Mouse (Mus musculus) retina, postnatal 1 day (tissue): ENCODE data around the gene Psenen.

Source experiments
- DNase-seq: peaks from one replicate; pipeline ENCODE4 v3.0.0-alpha.2; 2012

Psenen gene

DNA sequence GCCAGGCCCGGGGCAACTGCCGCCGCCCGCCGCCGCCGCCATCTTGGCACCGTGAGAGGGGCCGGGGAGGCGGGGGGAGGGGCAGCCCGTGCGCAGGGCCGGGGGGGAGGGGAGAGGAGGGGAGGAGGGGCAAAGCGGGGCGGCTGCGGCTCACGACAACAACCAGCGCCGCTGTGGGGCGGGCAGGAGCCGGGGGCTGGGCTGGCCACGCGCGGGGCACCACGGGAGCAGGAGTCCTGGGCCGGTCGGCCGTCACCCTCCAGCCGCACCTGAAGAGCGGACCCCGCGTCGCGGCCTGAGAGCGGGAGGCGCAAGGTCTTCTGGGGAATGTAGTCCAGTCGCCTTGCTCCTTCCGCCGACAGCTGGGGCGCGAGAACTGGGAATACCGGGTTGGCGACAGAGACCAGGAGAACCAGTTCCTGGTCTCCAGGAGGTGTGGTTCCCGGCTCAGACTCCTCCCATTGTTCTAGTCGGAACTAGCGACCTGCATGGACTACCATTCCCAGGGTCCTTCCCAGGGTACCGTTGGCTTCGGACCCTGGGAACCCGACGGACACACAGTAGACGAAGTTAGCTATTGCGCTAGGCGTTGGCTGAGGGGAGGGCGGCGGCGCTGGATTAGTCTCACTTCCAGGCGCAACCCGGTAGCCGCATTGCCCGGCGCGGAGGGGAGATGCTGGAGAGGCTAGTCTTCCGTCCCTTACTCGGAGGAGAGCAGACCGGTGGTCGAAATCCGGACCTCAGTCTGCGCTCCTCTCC is 25.4 kb upstream of the Psenen start, which contains the start of gene Kmt2b:
Gene Kmt2b, minus strand, starts transcription at position 51 of the 759 bp plus-strand sequence.
- DNase-seq = peak; percentile 98

DNA sequence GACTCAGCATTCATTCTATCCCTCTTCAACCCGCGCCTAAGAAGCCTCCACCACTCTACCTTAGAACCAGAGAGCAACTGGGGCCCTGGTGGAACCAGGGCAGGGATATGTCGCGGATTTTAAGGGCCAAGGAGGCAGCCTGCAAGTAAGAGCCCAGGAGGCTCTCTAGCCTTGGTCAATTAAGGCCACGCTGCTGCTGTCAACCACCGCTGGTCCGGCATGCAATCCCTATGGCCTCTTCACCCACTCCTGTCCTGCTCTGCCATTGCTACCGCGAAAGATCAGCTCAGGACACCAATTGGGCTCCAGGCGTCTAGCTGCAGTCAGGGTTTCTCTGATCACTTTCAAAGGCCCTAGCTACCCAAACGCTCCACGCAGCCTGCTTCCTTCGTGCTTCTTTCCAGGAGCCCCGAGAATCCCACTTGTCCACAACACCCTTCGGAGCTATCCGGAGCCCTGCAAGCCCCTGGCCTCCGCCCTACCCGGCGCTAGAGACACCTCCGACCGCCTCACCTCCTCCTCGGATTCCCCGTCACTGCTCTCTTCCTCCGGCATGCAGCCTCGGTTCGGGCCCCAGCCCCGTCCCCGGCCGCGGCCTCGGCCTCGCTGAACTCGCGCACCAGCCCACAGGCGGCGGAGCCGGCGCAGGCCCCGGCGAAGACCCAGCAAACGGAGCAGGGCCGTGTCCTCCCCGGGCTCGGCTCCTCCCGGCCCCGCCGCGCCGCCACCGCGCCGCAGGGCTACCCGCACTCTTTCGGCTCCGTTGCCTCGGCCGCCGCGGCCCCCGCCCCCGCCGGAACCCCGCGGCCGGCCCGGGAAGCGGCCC is 24.6 kb upstream of the Psenen start:
- DNase-seq = peak; percentile 46

DNA sequence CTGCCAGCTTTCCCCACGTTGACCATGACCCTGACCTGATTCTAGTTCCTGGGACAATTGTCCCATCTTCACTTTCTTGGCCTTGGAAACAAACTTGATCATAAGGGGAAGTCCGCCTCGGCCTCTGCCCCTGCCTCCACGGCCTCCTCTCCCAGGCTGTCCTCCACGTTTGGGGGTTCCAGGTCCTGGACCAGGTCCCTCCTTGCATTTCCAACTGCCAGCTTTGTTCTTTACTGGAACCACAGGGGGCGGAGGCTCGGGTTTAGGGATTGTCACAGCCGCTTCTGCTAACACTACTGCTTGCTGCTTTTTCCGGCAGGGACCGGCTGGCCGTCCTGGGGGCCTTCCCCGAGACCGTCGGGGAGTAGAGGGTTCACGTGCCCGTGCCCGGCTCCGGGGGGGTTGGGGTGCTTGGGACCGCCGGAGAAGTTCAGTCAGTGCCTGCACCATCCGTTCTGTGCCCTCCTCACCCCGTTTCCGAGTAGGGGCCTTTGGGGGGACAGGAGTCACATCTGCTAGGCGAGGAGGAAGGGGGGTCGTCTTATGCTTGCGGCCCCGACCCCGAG is 23.1 kb upstream of the Psenen start:
- DNase-seq = no peak

DNA sequence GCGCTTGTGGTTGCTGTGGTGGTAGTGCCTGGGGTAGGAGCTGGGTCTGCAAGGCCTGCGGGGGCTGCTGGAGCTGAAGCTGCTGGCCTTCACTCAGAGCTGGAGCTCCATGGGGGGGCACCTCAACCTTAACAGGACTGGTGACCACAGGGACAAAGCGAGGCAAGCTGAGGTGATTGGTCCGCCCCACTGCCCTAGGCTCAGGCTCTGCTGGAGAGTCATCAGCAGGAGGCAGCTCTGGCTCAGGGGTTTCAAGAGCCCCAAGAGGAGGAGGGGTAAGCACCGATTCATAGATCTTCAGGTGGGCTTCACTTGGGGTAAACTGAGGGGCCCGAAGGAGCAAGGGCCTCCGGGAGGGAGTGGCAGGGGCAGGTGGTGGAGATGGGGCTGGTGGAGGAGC is 21.7 kb upstream of the Psenen start:
- no peak for DNase-seq

DNA sequence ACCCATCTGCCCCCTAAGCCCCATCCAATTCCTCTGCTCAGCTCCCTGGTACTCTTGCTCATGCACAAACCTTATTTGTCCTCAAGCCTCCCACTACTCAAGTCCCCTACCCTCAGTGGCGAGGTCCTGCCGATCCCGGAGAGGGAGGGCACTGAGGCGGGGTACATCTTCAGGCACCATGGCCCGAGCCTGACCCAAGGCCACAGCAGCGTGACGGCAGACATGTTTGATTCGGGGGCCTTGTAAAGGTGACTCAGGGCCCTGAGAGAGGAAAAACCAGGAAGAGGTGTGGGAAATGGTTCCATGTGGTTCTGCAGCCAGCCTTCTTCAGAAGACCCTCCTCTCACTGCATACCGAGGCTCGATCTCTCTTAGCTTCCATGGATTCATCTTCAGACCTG is 20.9 kb upstream of the Psenen start:
- no peak for DNase-seq

DNA sequence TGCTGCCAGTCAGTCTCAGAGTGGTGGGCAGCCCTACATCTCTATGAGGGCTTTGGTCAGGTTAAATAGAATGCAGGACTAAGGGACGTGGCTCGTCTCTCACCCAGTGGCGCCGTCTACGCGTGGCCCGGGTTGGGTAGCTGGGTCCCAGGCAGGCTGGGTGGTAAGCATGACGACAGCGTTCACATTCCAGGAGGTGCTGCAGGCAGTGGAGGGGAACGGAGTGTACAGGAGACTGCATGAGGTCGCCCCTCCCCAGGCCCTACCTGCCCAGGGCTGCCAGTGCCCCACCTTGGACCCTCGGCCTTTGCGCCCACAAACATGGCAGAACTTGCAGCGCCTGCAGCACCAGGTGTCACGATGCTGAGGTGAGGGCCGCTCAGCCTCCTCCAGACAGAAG is 18.1 kb upstream of the Psenen start:
- no peak for DNase-seq

DNA sequence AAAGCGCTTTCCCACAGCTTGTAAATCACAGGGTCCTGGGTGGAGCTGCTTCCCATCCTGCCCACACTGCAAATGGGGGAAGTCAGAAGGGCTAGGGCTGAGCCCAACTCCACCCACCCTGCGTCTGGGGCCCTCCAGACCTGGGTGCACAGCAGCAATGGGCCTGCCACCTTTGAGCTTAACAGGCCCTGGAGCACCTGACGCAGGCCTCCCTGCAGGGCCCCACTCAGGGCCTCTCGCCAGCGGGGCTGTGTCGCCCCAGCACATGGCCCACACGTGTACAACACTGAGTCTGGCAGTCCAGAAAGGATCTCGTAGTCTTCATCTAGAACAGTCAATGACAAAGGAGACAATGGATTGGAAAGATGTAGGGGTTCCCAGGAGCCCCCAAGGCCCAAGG is 16.5 kb upstream of the Psenen start:
- no peak for DNase-seq

DNA sequence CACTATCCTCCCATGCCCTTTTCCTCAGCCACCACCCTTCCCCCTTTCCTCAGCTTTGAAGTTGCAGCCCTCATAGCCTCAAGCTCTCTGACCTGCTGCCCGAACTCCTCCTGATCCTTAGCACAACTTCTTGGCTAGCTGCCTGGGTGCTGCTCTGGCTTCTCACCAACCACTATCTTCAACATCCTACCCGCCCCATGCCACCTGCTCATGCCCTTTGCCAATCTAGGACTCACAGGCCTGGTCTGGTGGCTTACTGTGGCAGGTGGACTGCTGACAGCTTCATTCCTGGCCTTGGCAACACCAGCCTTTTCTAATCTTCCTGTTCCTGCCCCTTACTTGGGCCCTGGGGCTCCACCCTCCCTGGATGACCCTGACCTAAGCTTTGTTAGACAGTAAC is 9.5 kb upstream of the Psenen start:
- DNase-seq = no peak

DNA sequence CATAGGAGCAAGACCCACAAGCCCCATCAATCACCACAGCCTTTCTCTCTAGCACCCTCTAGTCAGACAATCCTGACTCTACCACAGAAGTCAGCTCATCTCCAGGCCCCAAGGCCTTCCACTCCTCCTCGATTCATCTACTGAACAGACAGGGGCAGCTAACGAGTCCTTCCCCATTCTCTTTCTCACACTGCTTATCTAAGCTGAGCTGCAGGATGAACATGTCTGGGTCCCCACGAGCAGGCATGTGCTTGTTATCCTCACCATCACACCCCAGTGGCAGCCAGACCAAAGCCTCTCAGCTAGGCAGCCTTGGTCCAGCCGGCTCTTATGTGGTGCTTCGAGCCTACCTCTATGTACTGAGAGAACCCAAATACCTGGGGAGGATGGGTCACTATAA is 9.0 kb upstream of the Psenen start:
- DNase-seq = no peak

DNA sequence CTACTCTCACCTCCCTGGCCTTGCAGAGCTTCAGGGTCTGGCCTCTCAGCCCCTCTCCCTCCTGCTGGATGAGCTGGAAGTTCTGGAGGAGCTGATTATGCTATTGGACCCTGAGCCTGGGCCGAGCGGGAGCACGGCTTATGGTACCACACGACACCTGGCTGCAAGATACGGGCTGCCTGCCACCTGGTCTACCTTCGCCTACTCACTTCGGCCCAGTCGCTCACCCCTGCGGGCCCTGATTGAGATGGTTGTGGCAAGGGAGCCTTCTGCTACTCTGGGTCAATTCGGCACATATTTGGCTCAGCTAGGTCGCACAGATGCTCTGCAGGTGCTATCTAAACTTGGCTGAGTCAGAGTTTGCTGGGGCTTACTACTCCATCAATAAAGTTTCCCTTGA is 4.1 kb upstream of the Psenen start:
- DNase-seq = no peak

DNA sequence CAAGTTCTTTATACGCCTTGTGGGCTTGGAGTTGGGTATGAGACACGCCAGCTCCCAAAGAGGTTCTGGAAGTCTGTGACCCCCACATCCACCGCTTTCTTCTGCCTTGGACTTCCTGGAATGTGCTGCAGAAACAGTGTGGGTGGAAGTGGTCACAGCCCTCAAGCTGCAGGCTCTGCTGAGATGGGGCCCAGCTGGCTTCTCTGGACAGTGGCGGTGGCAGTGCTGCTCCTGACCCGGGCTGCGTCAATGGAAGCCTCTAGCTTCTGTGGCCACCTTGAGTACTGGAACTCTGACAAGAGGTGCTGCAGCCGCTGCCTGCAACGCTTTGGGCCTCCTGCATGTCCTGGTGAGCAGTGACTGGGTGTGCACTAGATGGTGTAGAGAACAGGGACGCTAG is 2.6 kb upstream of the Psenen start:
- no peak for DNase-seq

DNA sequence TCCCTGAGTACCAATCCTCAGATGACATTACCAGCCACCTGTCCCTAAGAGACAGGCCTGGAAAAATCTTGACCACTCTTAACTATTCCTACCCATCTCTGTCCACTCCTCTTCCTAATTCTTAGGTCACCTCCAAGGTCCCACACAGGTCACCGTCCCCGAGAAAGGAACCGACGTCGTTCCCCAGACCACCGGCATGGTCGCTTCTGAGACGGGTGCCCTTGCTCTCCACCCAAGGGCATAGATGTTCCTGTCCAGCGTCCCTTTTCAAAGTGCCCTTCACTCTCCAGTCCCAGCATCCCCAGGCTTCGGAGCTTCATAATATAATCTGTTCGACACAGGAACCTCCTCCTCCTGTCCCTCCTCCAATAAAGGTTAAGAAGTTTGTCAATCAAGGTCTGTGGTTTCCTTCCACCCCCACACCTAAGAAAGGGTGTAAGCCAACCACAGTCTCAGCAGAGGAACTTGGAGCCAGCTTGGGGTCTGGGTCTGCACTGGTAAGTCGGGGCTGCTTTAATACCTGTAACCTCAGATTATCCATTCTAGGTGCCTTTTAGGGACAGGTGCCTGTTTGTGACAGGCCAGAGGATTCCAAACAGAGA is 1.6 kb upstream of the Psenen start, which contains the start of gene Igflr1:
Gene Igflr1, plus strand, starts transcription at position 458 of the 602 bp plus-strand sequence.
- no peak for DNase-seq

DNA sequence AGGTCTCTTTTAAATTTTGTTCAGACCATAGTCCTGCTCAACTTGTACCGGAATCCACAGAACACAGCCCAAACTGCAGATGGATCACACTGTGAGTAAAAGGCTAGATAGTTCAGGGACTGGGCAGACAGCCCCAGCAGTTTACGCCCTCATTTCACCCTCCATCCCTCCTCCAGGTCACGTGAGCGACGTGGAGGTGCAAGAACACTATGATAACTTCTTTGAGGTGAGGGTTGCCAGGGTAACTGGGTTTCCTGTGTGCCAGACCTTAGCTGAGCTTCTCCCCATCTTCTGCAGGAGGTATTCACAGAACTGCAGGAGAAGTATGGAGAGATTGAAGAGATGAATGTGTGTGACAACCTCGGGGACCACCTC is 466 bp upstream of the Psenen start:
- DNase-seq = no peak

DNA sequence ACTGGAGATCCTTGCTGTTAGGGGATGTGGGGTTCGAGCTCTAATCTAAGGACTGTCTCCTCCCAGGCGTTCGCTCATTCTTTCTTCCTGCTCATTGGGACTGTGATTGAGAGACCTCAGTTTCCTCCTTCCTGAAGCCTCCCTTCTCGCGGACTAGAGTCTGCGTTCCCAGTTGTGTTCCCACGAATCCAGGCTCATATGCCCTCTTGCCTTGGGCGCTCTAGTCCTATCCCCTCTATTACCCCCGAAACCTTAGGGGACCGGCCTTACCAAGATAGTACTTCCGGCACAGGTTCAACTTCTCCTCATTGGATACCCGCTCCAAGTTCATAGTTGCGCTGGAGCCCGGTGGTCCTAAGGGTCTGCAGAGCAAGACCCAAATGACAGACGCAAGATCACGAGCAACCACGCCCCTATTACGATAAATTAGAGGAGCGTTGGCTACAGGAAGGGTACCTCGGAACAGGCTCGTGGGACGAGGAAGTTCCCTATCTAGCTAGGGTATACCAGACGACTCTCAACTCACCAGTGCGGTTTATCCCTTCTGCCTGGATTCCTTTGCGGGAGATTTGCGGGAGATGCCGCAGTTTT is 806 bp downstream of the Psenen start:
- no peak for DNase-seq

DNA sequence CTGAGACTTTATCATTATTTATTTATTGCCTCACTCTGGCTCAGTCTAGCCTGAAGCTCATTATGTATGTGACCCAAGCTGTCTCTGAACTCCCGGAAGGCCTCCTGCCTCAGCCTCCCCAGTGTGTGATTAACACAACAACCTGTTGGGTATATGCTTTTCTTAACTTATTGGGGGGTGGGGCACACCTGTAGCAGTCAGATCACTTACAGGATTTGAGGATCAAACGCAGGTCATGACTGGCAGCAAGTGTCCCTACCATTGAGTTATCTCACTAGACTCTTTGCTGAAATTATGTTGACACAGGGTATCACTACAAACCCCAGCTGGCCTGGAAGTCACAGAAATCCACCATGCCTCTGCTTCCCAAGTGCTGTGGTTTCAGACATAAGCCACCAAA is 3.1 kb downstream of the Psenen start:
- no peak for DNase-seq

DNA sequence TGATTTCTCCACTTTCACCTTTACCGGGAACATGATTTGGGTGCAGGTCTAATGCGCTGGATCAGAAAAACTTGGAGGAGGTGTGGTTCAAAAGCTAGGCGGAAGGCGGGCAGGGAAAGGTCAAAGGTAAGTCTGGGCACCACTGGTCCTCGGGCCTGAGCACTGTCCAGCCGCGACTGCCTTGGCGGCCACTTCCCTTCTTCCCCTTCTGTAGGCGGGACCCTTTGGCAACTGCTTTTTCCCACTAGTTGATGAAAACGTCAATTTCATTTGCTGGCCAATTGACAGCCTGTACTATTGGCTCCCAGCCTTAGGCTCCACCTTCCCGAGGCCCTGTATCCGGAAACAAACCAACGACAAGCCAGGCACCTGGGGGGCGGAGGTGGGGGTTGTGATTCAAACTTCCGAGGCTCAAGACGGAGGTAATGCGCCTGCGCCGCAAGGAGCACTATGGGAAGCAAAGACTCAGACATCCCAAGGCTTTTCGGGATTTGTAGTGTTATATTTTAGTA is 3.9 kb downstream of the Psenen start, which contains the start of gene Lin37:
Gene Lin37, minus strand, starts transcription at position 396 of the 512 bp plus-strand sequence.
- DNase-seq = peak; percentile 99

DNA sequence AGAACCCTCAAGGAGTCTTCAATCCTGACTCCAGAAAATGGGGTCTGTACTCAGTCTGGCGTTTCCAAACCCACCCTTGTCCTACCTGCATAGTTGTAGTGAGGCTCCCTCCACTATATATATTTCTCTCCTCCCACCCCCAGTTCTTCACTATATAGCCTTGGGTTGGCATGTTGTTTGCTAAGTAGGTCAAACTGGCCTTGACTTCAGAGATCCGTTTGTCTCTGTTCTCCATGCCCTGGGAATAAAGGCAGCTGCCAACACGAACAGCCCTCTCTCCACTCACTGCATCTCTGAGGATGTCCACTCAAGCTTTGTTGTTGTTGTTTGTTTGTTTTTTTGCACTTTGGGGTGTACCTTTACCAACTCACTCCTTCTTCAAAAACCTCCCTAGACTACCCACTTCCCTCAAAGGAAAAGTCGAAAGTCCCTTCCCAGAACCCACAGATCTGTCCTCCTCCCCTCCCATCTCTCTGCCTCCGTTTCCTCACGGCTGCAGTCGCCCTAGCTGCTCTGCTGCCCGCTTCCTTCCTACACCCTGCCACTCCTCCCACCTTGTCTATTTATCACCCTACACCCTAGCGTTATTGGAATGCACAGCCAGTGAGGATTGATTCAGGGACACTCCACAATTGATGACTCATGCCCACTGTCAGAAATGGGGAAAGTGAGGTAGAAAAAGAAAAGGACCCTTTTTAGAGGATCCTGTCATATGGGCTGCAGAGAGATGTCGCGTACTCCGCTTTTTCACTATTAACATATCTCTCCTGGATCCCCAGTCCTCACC is 4.6 kb downstream of the Psenen start:
- no peak for DNase-seq

DNA sequence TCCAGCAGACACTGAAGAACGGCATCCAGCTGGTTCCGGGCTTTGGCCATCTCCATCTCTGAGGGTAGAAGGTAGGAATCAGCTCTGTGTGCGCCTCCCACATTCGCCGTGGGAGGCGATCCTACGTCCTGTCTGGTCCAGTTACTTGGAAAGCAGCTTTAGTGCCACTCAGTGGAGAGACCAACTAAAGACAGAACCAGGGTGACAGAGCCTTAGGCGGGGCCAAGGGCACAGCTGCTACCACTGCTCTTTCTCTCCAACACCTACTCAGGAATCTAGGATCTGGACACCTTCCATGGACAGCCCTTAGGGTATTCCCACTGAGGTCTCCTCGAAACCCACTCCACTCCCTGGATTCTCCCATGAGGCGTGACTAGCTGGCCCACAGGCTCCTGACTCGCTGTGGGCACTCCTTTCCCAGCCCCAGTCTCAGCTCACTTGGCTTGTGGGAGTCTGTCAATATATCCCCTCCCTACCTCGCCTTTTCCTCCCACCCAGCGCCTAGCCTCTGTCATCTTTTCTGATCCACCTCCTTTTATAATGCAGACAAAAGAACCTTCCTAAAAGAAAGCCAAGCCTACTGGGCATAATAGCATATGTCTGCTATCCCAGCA is 5.4 kb downstream of the Psenen start:
- no peak for DNase-seq

DNA sequence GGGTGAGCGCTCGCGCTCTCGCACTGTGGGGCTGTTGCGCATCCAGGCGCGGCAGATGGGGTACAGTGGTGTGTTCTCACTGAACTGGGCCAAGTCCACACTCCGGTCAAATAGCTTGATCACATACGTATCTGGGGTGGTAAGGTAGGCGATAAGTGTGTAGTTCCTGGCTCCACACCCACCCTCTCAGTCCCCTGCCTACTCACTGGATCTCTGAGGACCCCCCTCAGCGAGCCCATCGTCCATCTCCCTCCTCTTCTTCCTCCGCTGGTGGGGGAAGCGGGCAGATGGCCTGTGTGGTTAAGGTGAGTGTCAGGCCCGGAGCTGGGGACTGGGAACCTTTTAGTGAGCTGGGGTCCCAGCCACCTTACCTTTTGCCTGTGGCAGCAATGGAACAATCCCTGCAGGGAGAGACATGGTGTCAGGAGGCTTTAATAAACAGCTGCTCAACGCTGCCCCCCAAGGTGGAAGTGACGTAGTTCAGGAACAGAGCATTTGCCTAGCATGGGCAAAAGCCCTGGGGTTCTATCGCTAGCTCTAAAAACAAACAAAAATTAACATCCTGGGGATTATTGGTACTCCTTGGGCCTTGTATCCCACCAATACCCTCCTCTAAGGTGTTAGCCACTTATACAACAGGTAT is 6.4 kb downstream of the Psenen start:
- DNase-seq = peak; percentile 35

DNA sequence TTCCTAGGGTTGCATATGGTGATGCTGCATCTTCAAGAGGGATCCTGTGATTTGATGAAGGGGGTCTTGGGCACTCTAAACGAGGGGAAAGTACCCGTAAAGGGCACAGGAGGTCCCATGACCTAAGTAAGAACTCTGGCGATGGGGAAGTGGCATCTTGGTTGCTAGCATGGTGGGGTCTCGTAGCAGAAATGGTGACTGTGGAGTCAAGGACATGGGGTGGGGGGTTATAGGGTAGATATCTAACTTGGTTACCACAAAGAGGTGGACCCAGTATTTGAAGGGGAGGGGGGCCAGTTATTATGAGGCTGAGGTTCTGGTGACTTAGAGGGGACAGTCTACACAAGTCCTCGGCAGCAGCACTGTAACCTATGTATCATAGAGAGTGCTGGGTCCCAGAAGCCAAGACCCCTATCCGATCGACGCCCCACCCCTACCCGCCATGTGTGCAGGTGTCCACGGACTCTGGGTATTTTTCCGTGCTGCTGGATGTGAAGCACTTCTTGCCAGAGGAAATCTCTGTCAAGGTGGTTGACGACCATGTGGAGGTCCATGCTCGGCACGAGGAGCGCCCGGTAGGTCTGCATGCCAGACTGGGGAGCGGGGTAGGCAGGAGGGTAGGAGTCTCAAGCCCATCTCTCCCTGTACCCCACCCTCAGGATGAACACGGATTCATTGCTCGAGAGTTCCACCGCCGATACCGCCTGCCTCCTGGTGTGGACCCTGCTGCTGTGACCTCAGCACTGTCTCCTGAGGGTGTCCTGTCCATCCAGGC is 9.4 kb downstream of the Psenen start:
- no peak for DNase-seq
